Mouse (Mus musculus) adrenal gland (tissue): ENCODE data around the gene Rbpj.

Experiments
- intact Hi-C: fragments of 180-260 bp; cut with DNase I; formaldehyde crosslinking; loops from one replicate; pipeline ENCODE4 v1.15.1; 2025

The Rbpj gene

GRCm38 (mm10) chr5:53589172-53589960, 123.4 kb downstream of the Rbpj start:
- intact Hi-C loops: no loop called here

GRCm38 (mm10) chr5:53590179-53590765, 124.3 kb downstream of the Rbpj start:
- intact Hi-C loops: loop anchor here (10.0 kb wide), 1 partner anchor 405 kb away; the partner anchor contains the start of gene Stim2

GRCm38 (mm10) chr5:53590875-53591682, 125.1 kb downstream of the Rbpj start:
- intact Hi-C loops: loop anchor here (10.0 kb wide), 1 partner anchor 404 kb away; the partner anchor contains the start of gene Stim2

- intact Hi-C loops: loop anchor here (10.0 kb wide), 1 partner anchor 403 kb away; the partner anchor contains the start of gene Stim2
These were observed 125.7 kb downstream of the Rbpj start for GRCm38 (mm10) chr5:53591683-53592050.

- intact Hi-C loops: loop anchor here (10.0 kb wide), 1 partner anchor 402 kb away; the partner anchor contains the start of gene Stim2
These were observed 127.2 kb downstream of the Rbpj start for GRCm38 (mm10) chr5:53593080-53593688.

GRCm38 (mm10) chr5:53594274-53594673, 128.3 kb downstream of the Rbpj start:
- intact Hi-C loops: loop anchor here (2.0 to 10.0 kb wide), 2 partner anchors 239 to 401 kb away; partner anchors contain the start of gene Stim2

- intact Hi-C loops: loop anchor here (5.0 to 10.0 kb wide), 2 partner anchors 39 to 396 kb away; partner anchors contain the start of gene Stim2
These were observed 132.6 kb downstream of the Rbpj start for GRCm38 (mm10) chr5:53598510-53598909.

- intact Hi-C loops: loop anchor here (5.0 to 10.0 kb wide), 2 partner anchors 38 to 396 kb away; partner anchors contain the start of gene Stim2
These were observed 133.2 kb downstream of the Rbpj start for GRCm38 (mm10) chr5:53599116-53599515.

GRCm38 (mm10) chr5:53602194-53602593, 136.2 kb downstream of the Rbpj start:
- intact Hi-C loops: no loop called here

- intact Hi-C loops: no loop called here
These were observed 139.5 kb downstream of the Rbpj start for GRCm38 (mm10) chr5:53605450-53605849.

GRCm38 (mm10) chr5:53607230-53607996, 141.5 kb downstream of the Rbpj start:
- intact Hi-C loops: no loop called here

- intact Hi-C loops: no loop called here
These were observed 152.9 kb downstream of the Rbpj start for GRCm38 (mm10) chr5:53618844-53619243.

- intact Hi-C loops: loop anchor here (10.0 kb wide), 1 partner anchor 307 kb away; no protein-coding TSS in a partner anchor
These were observed 166.1 kb downstream of the Rbpj start for GRCm38 (mm10) chr5:53632026-53632425.

- intact Hi-C loops: loop anchor here (2.0 to 10.0 kb wide), 3 partner anchors 39 to 312 kb away; no protein-coding TSS in a partner anchor
These were observed 170.8 kb downstream of the Rbpj start for GRCm38 (mm10) chr5:53636795-53637194.

- intact Hi-C loops: loop anchor here (2.0 to 10.0 kb wide), 3 partner anchors 40 to 312 kb away; no protein-coding TSS in a partner anchor
These were observed 171.3 kb downstream of the Rbpj start for GRCm38 (mm10) chr5:53637206-53637605.

GRCm38 (mm10) chr5:53638647-53639046, 172.7 kb downstream of the Rbpj start:
- intact Hi-C loops: loop anchor here (5.0 to 10.0 kb wide), 2 partner anchors 41 to 314 kb away; no protein-coding TSS in a partner anchor

- intact Hi-C loops: no loop called here
These were observed 180.7 kb downstream of the Rbpj start for GRCm38 (mm10) chr5:53646669-53647068.

- intact Hi-C loops: no loop called here
These were observed 181.4 kb downstream of the Rbpj start for GRCm38 (mm10) chr5:53647358-53647757.

GRCm38 (mm10) chr5:53656596-53656995, 190.6 kb downstream of the Rbpj start:
- intact Hi-C loops: no loop called here

GRCm38 (mm10) chr5:53657925-53658324, 192.0 kb downstream of the Rbpj start:
- intact Hi-C loops: no loop called here
